Mouse (Mus musculus) cerebellum, adult 2 months (tissue): ENCODE measurements around the gene Camk2n1.

ENCODE experiments used
- CTCF ChIP-seq: fragments of 200-500 bp; IDR thresholded peaks from 2 replicates; pipeline ENCODE4 v1.5.1; 2011; ENCODE audit warnings: low read depth, mild to moderate bottlenecking, control low read depth, low read length, moderate library complexity, borderline replicate concordance; ENCODE audit not compliant: insufficient read depth
- POLR2A ChIP-seq: fragments of 200-500 bp; IDR thresholded peaks from 2 replicates; pipeline ENCODE4 v1.6.1; 2011; ENCODE audit warnings: low read length, control low read depth, borderline replicate concordance; ENCODE audit not compliant: insufficient read depth

DNA sequence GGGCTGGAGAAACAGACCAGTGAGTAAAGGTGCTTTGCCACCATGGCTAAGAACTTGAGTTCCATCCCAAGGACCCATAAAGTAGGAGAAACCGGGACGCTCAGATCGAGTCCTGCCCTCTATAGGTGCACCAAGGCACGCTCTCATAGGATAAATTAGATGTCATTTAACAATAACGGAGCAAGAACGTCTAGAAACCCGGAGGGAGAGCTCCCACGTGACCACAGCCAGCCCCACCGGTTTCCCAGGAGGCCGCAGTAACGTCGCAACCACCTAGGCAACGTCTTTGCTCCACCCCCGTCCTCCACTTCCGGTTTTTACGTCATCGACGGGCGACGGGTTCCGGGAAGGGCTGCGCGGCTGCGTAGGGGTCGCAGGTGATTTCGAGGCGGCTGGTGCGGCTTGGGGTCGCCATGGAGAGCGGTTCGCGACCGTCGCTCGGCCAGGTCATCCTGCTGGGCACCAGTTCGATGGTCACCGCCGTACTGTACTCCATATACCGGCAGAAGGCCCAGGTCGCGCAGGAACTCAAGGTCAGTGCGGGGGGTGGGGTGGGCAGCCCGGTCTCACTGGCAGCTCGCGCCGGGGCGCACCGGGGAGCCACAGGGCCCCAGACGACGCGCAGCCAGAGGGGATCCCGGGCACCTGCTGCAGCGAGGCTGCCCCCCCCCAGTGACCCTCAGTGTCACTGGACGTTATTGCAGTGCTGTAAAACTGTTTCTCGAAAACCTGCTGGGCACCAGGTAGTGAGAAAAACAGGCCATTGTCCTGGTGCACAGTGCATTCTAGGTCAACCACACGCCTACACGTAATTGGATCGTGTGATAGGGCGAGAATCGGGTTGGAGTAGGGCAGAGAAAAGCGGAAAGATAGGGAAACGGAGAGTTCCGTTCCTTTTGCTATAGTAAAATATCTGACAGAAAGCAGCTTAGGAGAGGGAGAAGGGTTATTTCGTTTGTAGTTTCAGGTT lies 19.5 kb upstream of the Camk2n1 start, which contains the start of gene Mul1:
- TF ChIP-seq POLR2A (peak; percentile 94), CTCF (no peak)
